Mouse (Mus musculus) embryonic fibroblast, embryonic 13.5 days (primary cell): ENCODE data around the gene Amph. TPM values are rescaled to one million over a fixed set of nuclear protein-coding genes. Genes with fewer than 3 reads are reported as not detected.
A peak's percentile ranks its signal among the peaks of the same experiment; 100 is the strongest.

Experiments
- H3K27ac ChIP-seq: 2 replicates; pipeline ENCODE4 v1.5.1; 2012; ENCODE audit warnings: low read length, control low read depth, inconsistent platforms; ENCODE audit not compliant: insufficient read depth
- H3K4me1 ChIP-seq: 2 replicates; pipeline ENCODE4 v1.6.1; 2011; ENCODE audit warnings: low read length; ENCODE audit not compliant: control insufficient read depth, insufficient read depth
- H3K4me3 ChIP-seq: 2 replicates; pipeline ENCODE4 v1.5.1; 2011; ENCODE audit warnings: mild to moderate bottlenecking, control low read depth, low read length; ENCODE audit not compliant: insufficient read depth
- CTCF ChIP-seq: IDR thresholded peaks from 2 replicates; pipeline ENCODE4 v1.5.1; 2011; ENCODE audit warnings: mild to moderate bottlenecking, control low read depth, low read length, moderate library complexity, borderline replicate concordance; ENCODE audit not compliant: insufficient read depth
- POLR2A ChIP-seq: IDR thresholded peaks from 2 replicates; pipeline ENCODE4 v1.6.1; 2011; ENCODE audit warnings: low read depth, mild to moderate bottlenecking, control low read depth, low read length, moderate library complexity
- polyA plus RNA-seq: library from polyadenylated mRNA; stranded (reverse); fragments of >200 nt; gene quantifications from 2 replicates; pipeline ENCODE4 v1.2.4, GENCODE M21; 2011; ENCODE audit warnings: low read depth; ENCODE audit not compliant: missing spikeins, insufficient read length

Gene Amph
- polyA plus RNA-seq, 1 experiment, result 0.63 TPM

GRCm38 (mm10) chr13:19152126-19152525 lies 204.1 kb downstream of the Amph start:
- Histone ChIP-seq H3K27ac (no peak overlapping the region), H3K4me3 (no peak overlapping the region), H3K4me1 (peaks cover 2% of the 10 kb centered on the region; the same call in 1 of the 2 replicates)
- no peak for TF ChIP-seq CTCF
- TF ChIP-seq POLR2A, result no peak

GRCm38 (mm10) chr13:19158484-19158883 lies 210.5 kb downstream of the Amph start:
- Histone ChIP-seq H3K4me3 (no peak overlapping the region), H3K4me1 (no peaks in the 10 kb centered on the region), H3K27ac (no peak overlapping the region)
- TF ChIP-seq POLR2A, result no peak
- TF ChIP-seq CTCF, result no peak

- H3K4me3 ChIP-seq, result no peak overlapping the region
- no peak for TF ChIP-seq POLR2A
- TF ChIP-seq CTCF, result no peak
- H3K27ac ChIP-seq, result no peak overlapping the region
- H3K4me1 ChIP-seq, result no peaks in the 10 kb centered on the region
Observed at GRCm38 (mm10) chr13:19160616-19161015, 212.6 kb downstream of the Amph start.

- TF ChIP-seq CTCF, result no peak
- no peak for TF ChIP-seq POLR2A
- no peaks in the 10 kb centered on the region for H3K4me1 ChIP-seq
- no peak overlapping the region for H3K27ac ChIP-seq
- H3K4me3 ChIP-seq, result no peak overlapping the region
Observed at GRCm38 (mm10) chr13:19161111-19161510, 213.1 kb downstream of the Amph start.

- no peak overlapping the region for H3K27ac ChIP-seq
- H3K4me3 ChIP-seq, result no peak overlapping the region
- TF ChIP-seq CTCF (no peak), POLR2A (no peak)
- H3K4me1 ChIP-seq, result no peaks in the 10 kb centered on the region
Observed at GRCm38 (mm10) chr13:19162120-19162519, 214.1 kb downstream of the Amph start.

GRCm38 (mm10) chr13:19177662-19178259 lies 229.8 kb downstream of the Amph start:
- Histone ChIP-seq H3K4me3 (no peak overlapping the region), H3K27ac (no peak overlapping the region), H3K4me1 (no peaks in the 10 kb centered on the region)
- TF ChIP-seq CTCF (peak; percentile 45; the same call in 1 of the 2 replicates), POLR2A (no peak)

- no peaks in the 10 kb centered on the region for H3K4me1 ChIP-seq
- H3K4me3 ChIP-seq, result no peak overlapping the region
- H3K27ac ChIP-seq, result no peak overlapping the region
- TF ChIP-seq CTCF (no peak), POLR2A (no peak)
Observed at GRCm38 (mm10) chr13:19178351-19178750, 230.3 kb downstream of the Amph start.

- no peaks in the 10 kb centered on the region for H3K4me1 ChIP-seq
- no peak for TF ChIP-seq POLR2A
- no peak for TF ChIP-seq CTCF
Observed at GRCm38 (mm10) chr13:19182259-19182658, 234.3 kb downstream of the Amph start.

GRCm38 (mm10) chr13:19190052-19190451 lies 242.0 kb downstream of the Amph start:
- no peak overlapping the region for H3K4me3 ChIP-seq
- H3K27ac ChIP-seq, result no peak overlapping the region
- TF ChIP-seq CTCF, result no peak
- no peak for TF ChIP-seq POLR2A
- H3K4me1 ChIP-seq, result no peaks in the 10 kb centered on the region

More at GRCm38 (mm10) chr13:19182259-19182658, 234.3 kb downstream of the Amph start:
- no peak overlapping the region for H3K4me3 ChIP-seq
- no peak overlapping the region for H3K27ac ChIP-seq

GRCm38 (mm10) chr13:19194803-19195202 lies 246.8 kb downstream of the Amph start:
- Histone ChIP-seq H3K4me3 (no peak overlapping the region), H3K27ac (no peak overlapping the region), H3K4me1 (no peaks in the 10 kb centered on the region)
- no peak for TF ChIP-seq CTCF
- TF ChIP-seq POLR2A, result no peak

- Histone ChIP-seq H3K27ac (no peak overlapping the region), H3K4me3 (no peak overlapping the region), H3K4me1 (no peaks in the 10 kb centered on the region)
- no peak for TF ChIP-seq POLR2A
- no peak for TF ChIP-seq CTCF
Observed at GRCm38 (mm10) chr13:19195456-19195855, 247.5 kb downstream of the Amph start.

Other genes starting within 250 kb of the Amph start
- gene Vps41, start 230.9 kb upstream of the Amph start, polyA plus RNA-seq, result 81.4 and 90.6 TPM in 2 replicates